Mouse (Mus musculus): ENCODE measurements around the gene Uchl1. TPM values are rescaled to one million over a fixed set of nuclear protein-coding genes. Genes with fewer than 3 reads are reported as not detected.

Gene Uchl1
- polyA plus RNA-seq, 1 experiment from 2014 or later: 129 TPM

DNA sequence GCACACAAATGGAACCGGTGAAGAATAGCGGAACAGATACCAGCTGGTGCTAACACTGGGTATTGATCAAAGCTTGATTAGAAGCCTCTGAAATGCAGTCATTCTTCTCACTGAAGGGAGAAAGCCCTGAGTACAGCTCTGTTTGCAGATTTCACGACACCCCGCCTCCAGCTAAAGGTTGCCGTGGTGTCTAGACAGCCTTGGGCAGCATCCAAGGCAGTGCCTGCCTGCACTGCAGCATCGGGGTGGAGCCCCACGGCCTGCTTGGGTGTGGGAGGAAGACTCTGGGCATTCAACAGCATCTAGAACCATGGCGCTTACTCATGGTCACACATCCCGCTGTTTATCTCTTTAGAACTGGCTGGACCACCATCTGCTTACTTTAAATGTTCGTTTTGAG, 3.3 kb downstream of the Uchl1 start:
- Histone ChIP-seq H3K27me3 (replicated peaks) (peaks cover 4% of the 10 kb centered on the region; the same call in 1 of the 2 replicates), H3K9ac (no peak overlapping the region), H3K4me3 (no peak overlapping the region), H3K4me2 (no peak overlapping the region), H3K4me1 (replicated peaks) (peaks cover 28% of the 10 kb centered on the region), H3K36me3 (peaks cover 24% of the 10 kb centered on the region), H3K27ac (ENCODE audit: poor library complexity, severe bottlenecking) (no peak overlapping the region), H3K9me3 (replicated peaks) (no peaks in the 10 kb centered on the region)
- ATAC-seq (ENCODE audit: insufficient number of reproducible peaks, low FRiP score): no peak
- WGBS: 57% methylated on average over 10 of the region's 10 CpGs

DNA sequence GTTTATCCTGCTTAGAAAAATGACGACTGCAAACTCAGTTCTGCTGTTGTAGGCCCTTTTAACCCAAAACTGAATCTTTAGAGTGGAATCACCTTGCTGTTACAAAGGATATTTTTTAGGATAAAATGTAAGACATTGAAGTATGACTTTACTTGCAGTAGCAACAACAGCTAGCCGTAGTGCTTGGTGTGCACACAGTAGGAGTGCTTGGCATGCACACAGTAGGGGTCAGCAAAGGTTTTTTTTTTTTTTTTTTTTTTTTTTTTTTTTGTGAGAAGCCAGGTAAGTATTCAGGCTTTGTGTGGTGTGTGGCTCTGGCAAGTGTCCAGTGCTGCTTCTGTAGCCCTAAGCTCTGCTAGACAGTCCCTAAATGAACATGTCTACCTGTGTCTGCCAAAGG, 10.0 kb downstream of the Uchl1 start:
- no peak overlapping the region for H3K4me2 ChIP-seq
- no peak overlapping the region for H3K4me3 ChIP-seq
- WGBS: 78% methylated on average over 2 of the region's 2 CpGs
- H3K27me3 ChIP-seq (replicated peaks): no peaks in the 10 kb centered on the region
- no peak overlapping the region for H3K9ac ChIP-seq
- H3K4me1 ChIP-seq (replicated peaks): peaks cover 11% of the 10 kb centered on the region
- no peak overlapping the region for H3K27ac ChIP-seq (ENCODE audit: poor library complexity, severe bottlenecking)
- H3K9me3 ChIP-seq (replicated peaks): no peaks in the 10 kb centered on the region
- H3K36me3 ChIP-seq: peaks cover 57% of the 10 kb centered on the region
- no peak for ATAC-seq (ENCODE audit: insufficient number of reproducible peaks, low FRiP score)

DNA sequence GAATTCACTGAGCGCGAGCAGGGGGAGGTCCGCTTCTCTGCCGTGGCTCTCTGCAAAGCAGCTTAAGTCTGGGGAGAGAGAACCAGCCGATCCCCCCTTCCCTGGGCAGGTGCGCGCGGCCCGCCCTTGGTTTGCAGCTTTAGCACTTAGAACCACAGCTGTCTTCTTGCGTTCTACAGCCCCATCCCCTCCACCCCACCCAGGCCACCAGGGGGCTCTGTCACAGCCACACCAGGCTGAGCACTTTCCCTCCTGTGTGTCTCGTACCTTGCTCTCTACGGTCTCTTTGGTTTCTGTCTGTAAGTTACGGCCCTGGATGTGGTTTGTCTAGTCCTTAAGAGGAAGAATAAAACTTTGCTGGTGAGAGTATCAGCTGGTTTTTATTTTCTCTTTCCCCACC, 11.0 kb downstream of the Uchl1 start:
- WGBS: 75% methylated on average over 13 of the region's 13 CpGs
- Histone ChIP-seq H3K36me3 (peaks cover 53% of the 10 kb centered on the region), H3K4me1 (replicated peaks) (peaks cover 4% of the 10 kb centered on the region), H3K27ac (ENCODE audit: poor library complexity, severe bottlenecking) (no peak overlapping the region), H3K4me2 (no peak overlapping the region), H3K4me3 (no peak overlapping the region), H3K9me3 (replicated peaks) (no peaks in the 10 kb centered on the region), H3K9ac (no peak overlapping the region), H3K27me3 (replicated peaks) (no peaks in the 10 kb centered on the region)
- ATAC-seq (ENCODE audit: insufficient number of reproducible peaks, low FRiP score): no peak

DNA sequence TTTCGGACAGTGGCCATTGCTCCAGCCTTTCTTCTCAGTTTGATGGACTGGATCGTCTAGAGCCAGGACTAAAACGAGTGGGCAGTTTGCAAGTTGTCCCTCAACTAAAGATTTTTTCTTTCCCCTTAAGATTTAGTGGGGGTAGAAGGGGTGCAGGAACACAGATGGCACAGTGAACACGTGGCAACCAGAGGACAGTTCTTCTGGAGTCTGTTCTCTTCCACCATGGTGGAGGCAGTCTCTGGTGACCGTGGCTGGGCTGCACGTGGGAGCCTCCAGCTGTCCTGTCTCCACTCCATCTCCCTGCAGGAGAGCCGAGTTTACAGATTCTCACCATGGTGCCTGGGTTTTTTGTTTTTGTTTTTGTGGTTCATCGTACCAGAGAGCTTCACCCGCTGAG, 11.8 kb downstream of the Uchl1 start:
- WGBS: 79% methylated on average over 9 of the region's 9 CpGs
- H3K27me3 ChIP-seq (replicated peaks): no peaks in the 10 kb centered on the region
- H3K4me3 ChIP-seq: no peak overlapping the region
- no peaks in the 10 kb centered on the region for H3K9me3 ChIP-seq (replicated peaks)
- no peaks in the 10 kb centered on the region for H3K4me1 ChIP-seq (replicated peaks)
- peaks cover 45% of the 10 kb centered on the region for H3K36me3 ChIP-seq
- no peak overlapping the region for H3K9ac ChIP-seq
- no peak overlapping the region for H3K4me2 ChIP-seq
- no peak overlapping the region for H3K27ac ChIP-seq (ENCODE audit: poor library complexity, severe bottlenecking)
- no peak for ATAC-seq (ENCODE audit: insufficient number of reproducible peaks, low FRiP score)

DNA sequence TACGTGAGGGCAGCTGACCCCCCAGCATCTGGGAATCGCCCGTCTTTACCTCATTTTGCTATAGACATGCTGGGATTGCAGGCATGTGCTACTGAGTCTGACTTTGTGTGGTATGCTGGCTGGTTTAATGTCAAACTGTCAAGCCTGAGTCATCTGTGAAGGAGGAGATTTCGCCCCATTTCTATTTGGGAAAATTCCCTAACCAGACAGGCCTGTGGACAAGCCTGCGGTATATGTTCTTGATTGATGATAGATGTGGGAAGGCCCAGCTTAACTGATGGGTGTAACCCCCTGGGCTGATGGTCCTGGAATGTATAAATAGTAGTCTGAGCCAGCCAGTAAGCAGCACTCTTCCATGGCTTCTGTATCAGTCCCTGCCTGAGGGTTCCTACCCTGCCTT, 12.4 kb downstream of the Uchl1 start:
- 85% methylated on average over 5 of the region's 5 CpGs for whole genome bisulfite sequencing
- ATAC-seq (ENCODE audit: insufficient number of reproducible peaks, low FRiP score): no peak
- Histone ChIP-seq H3K4me3 (no peak overlapping the region), H3K27ac (ENCODE audit: poor library complexity, severe bottlenecking) (no peak overlapping the region), H3K36me3 (peaks cover 42% of the 10 kb centered on the region), H3K4me1 (replicated peaks) (no peaks in the 10 kb centered on the region), H3K4me2 (no peak overlapping the region), H3K9me3 (replicated peaks) (no peaks in the 10 kb centered on the region), H3K27me3 (replicated peaks) (0 out of 2 replicates have a peak, but pooled peaks cover under 1% of the 10 kb centered on the region), H3K9ac (no peak overlapping the region)

DNA sequence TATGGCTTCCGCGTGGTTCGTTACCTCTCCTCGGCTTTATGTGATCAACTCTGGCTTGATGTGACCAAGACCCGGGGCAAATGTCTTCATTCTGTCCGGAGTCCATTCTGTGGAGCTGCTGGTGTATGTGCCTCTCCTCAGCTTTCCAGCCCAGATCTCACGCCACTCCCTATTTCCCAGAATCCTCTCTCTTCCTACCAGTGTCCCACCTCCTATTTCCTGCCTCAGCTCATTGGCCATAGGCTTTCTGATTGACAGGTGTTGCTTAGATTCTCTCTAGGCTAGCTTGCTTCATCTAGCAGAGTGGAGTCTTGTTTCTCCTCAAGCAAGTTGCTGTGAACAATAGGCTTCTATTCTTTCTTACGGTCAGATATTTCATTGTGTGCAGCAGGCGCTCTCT, 13.9 kb downstream of the Uchl1 start:
- peaks cover 26% of the 10 kb centered on the region for H3K36me3 ChIP-seq
- H3K4me2 ChIP-seq: no peak overlapping the region
- no peak overlapping the region for H3K9ac ChIP-seq
- H3K27ac ChIP-seq (ENCODE audit: poor library complexity, severe bottlenecking): no peak overlapping the region
- H3K4me1 ChIP-seq (replicated peaks): no peaks in the 10 kb centered on the region
- no peak overlapping the region for H3K4me3 ChIP-seq
- ATAC-seq (ENCODE audit: insufficient number of reproducible peaks, low FRiP score): no peak
- WGBS: 85% methylated on average over 9 of the region's 9 CpGs
- 0 out of 2 replicates have a peak, but pooled peaks cover 4% of the 10 kb centered on the region for H3K27me3 ChIP-seq (replicated peaks)
- H3K9me3 ChIP-seq (replicated peaks): no peaks in the 10 kb centered on the region

DNA sequence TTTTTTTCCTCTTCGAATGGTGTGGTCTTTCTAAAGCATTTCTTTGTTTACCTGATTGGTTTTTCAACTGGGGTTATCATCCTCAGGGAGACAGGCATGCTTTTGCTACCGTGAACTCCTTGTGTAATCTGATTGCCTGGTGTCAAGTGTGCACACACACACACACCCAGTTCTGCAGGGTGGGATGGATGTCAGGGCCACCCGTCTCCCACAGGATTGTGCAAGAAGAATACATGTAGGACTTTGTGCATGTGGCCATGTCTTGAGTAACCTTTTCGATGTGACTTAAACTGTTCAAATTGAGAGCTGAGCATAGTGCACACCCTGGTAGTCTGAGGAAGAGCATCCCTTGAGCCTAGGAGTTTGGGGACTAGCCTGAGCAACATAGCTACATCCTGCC, 17.3 kb downstream of the Uchl1 start:
- no peak for ATAC-seq (ENCODE audit: insufficient number of reproducible peaks, low FRiP score)
- Histone ChIP-seq H3K4me2 (no peak overlapping the region), H3K9ac (no peak overlapping the region), H3K4me3 (no peak overlapping the region), H3K27ac (ENCODE audit: poor library complexity, severe bottlenecking) (no peak overlapping the region), H3K4me1 (replicated peaks) (no peaks in the 10 kb centered on the region), H3K9me3 (replicated peaks) (peaks cover 5% of the 10 kb centered on the region; the same call in 1 of the 2 replicates), H3K36me3 (peaks cover 4% of the 10 kb centered on the region; the same call in 1 of the 2 replicates), H3K27me3 (replicated peaks) (peaks cover 12% of the 10 kb centered on the region)
- WGBS: 62% methylated on average over 4 of the region's 4 CpGs

DNA sequence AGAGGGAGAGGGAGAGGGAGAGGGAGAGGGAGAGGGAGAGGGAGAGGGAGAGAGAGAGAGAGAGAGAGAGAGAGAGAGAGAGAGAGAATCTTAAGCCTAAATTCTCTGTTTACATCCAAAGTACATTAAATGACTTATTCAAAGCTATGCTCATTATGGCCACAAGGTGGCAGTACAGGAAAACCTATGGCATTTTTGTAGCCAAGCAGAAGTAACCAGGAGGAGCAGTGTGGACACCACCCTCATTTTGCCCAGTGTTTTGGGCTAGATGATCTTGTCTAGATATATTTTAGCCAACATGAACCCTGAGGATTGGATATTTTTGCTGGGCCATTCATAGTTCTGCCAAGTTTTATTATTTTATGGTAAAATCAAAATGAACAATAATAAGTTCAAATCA, 21.2 kb downstream of the Uchl1 start:
- peaks cover 5% of the 10 kb centered on the region; the same call in 1 of the 2 replicates for H3K9me3 ChIP-seq (replicated peaks)
- no peaks in the 10 kb centered on the region for H3K36me3 ChIP-seq
- peaks cover 40% of the 10 kb centered on the region for H3K27me3 ChIP-seq (replicated peaks)
- H3K9ac ChIP-seq: no peak overlapping the region
- no peak for ATAC-seq (ENCODE audit: insufficient number of reproducible peaks, low FRiP score)
- H3K4me2 ChIP-seq: no peak overlapping the region
- peaks cover 6% of the 10 kb centered on the region for H3K4me1 ChIP-seq (replicated peaks)
- H3K27ac ChIP-seq (ENCODE audit: poor library complexity, severe bottlenecking): no peak overlapping the region
- H3K4me3 ChIP-seq: no peak overlapping the region

DNA sequence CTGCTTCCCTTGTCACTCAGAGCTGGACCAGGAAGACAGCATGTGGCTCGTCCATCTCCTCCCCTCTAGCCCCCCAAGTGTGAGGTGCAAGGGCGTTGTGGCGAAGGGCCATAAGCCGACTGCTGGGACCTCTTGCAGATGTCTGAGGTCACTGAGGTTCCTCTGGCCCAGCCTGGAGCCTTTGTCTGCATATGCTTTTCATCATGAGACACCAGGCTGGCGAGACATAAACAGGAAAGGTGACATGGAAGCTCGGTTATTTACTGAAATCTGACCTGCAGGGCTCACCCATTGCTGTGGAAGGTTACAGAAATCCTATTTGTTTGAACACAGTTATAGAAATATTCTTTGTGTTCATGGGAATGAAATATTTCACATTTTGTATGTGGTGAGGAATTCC, 24.0 kb downstream of the Uchl1 start:
- H3K27me3 ChIP-seq (replicated peaks): peaks cover 50% of the 10 kb centered on the region
- no peak overlapping the region for H3K4me3 ChIP-seq
- H3K9ac ChIP-seq: no peak overlapping the region
- H3K9me3 ChIP-seq (replicated peaks): peaks cover 5% of the 10 kb centered on the region; the same call in 1 of the 2 replicates
- H3K36me3 ChIP-seq: no peaks in the 10 kb centered on the region
- H3K4me1 ChIP-seq (replicated peaks): peaks cover 16% of the 10 kb centered on the region
- ATAC-seq (ENCODE audit: insufficient number of reproducible peaks, low FRiP score): no peak
- no peak overlapping the region for H3K4me2 ChIP-seq
- 46% methylated on average over 6 of the region's 6 CpGs for WGBS
- H3K27ac ChIP-seq (ENCODE audit: poor library complexity, severe bottlenecking): no peak overlapping the region

DNA sequence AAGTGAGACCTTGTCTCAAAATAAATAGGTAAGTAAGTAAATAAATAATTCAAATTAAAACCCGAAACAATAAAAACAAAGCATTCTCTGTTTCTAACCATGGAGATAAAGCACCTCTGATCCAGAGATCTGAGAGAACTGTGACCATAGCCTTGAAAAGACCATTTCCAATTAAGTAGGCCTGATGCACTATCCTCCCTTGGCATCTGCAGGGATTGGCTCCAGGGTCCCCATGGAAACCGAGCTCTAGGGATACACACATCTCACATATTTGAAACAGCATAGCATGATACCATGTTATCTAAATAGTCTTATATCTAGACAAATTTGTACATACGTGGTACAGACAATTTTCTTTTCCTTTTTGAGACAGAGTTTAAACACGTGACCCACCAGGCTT, 26.1 kb downstream of the Uchl1 start:
- H3K4me1 ChIP-seq (replicated peaks): peaks cover 20% of the 10 kb centered on the region
- no peaks in the 10 kb centered on the region for H3K36me3 ChIP-seq
- 76% methylated on average over 4 of the region's 4 CpGs for WGBS
- H3K9ac ChIP-seq: no peak overlapping the region
- peaks cover 54% of the 10 kb centered on the region for H3K27me3 ChIP-seq (replicated peaks)
- ATAC-seq (ENCODE audit: insufficient number of reproducible peaks, low FRiP score): no peak
- H3K9me3 ChIP-seq (replicated peaks): no peaks in the 10 kb centered on the region
- no peak overlapping the region for H3K4me2 ChIP-seq
- H3K4me3 ChIP-seq: no peak overlapping the region
- no peak overlapping the region for H3K27ac ChIP-seq (ENCODE audit: poor library complexity, severe bottlenecking)

DNA sequence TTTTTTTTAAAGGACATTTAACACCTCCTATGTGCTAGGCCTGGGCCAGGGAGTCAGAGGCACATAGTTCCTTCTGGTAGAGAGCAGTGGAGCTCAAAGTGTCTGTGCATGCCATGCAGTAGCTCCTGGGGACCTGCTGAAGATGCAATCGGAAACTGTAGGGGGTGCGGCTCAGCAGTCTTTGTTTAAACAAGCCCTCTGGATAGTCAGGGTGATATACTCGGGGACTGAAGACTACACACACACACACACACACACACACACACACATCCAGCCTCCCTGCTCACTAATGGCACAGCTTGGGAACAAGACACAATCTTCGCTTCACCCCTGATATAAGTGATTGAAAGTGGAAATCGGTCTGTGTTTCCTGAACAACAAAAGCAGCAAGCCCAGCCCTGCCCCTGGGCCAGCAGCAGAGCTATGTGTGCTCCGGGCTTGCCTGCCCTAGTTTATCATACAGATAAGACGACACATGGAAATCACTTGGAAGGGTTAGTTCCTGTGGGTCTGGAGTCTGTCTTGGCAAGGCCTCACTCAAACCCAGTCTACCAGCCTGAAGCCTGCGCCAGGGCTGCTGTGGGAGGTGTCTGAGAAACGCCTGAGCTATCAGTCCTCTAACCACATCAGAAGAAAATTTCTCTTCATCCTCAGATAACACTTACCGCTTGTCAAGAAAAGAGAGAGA, 27.6 kb downstream of the Uchl1 start:
- Histone ChIP-seq H3K36me3 (no peaks in the 10 kb centered on the region), H3K4me2 (peak overlapping the region; percentile 51), H3K27me3 (replicated peaks) (peaks cover 66% of the 10 kb centered on the region), H3K27ac (ENCODE audit: poor library complexity, severe bottlenecking) (peak overlapping the region; percentile 51), H3K4me1 (replicated peaks) (peaks cover 20% of the 10 kb centered on the region), H3K9ac (no peak overlapping the region), H3K9me3 (replicated peaks) (no peaks in the 10 kb centered on the region), H3K4me3 (no peak overlapping the region)
- 4% methylated on average over 10 of the region's 10 CpGs for WGBS
- peak; percentile 88 for ATAC-seq (ENCODE audit: insufficient number of reproducible peaks, low FRiP score)

DNA sequence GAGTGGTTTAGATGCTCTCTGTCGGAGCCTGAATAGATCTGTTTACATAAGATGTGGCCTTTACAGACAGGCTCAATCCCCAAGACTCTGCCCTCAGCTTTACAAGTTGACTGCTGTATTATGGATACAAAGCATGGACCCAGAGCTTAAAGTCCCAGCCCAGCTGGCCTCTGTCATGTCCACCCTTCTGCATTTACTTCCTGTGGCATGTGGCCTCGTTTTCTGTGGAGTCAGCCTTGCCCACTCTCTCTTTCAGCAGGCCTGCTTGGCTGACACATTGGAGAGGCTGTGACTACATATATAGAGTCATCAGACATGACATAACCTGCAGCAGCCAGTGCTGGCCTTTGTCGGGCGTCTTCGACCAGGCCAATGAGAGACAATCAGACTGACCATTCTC, 32.0 kb downstream of the Uchl1 start:
- Histone ChIP-seq H3K4me1 (replicated peaks) (peaks cover 10% of the 10 kb centered on the region; the same call in 1 of the 2 replicates), H3K9ac (no peak overlapping the region), H3K9me3 (replicated peaks) (no peaks in the 10 kb centered on the region), H3K27me3 (replicated peaks) (peaks cover 75% of the 10 kb centered on the region), H3K4me2 (no peak overlapping the region), H3K36me3 (no peaks in the 10 kb centered on the region), H3K27ac (ENCODE audit: poor library complexity, severe bottlenecking) (no peak overlapping the region), H3K4me3 (no peak overlapping the region)
- 70% methylated on average over 5 of the region's 5 CpGs for WGBS
- ATAC-seq (ENCODE audit: insufficient number of reproducible peaks, low FRiP score): no peak
